Mouse (Mus musculus): ENCODE data around the gene Pus7l. TPM values are rescaled to one million over a fixed set of nuclear protein-coding genes. Genes with fewer than 3 reads are reported as not detected.

The Pus7l gene
- polyA plus RNA-seq, 1 experiment: 3.3 TPM

DNA sequence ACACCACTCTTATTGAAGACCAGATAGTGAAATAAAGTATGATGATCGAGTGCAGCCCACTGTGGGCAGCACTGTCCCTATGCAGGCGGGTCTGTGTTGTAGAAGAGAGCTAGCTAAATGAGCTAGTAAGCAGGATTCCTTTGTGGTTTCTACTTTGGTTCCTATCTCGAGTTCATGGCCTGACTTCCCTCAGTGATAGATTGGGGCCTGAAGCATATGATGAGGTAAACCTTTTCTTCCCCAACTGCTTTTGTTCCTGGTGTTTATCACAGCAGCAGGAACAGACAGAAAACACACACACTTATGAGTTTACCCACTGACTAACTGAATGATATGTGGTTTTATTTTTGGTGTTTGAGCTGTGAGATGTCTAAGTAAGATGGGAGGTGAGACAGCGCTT lies 62.6 kb downstream of the Pus7l start:
- TF ChIP-seq CTCF (IDR thresholded peaks at IDR 0.05; ENCODE audit: extremely low read depth, insufficient read depth, low read length) (no peak), POLR2A (IDR thresholded peaks at IDR 0.05; ENCODE audit: extremely low read depth, insufficient read depth, low read length) (no peak)
- no peak overlapping the region for H3K27ac ChIP-seq (ENCODE audit: insufficient read depth, low read length)

DNA sequence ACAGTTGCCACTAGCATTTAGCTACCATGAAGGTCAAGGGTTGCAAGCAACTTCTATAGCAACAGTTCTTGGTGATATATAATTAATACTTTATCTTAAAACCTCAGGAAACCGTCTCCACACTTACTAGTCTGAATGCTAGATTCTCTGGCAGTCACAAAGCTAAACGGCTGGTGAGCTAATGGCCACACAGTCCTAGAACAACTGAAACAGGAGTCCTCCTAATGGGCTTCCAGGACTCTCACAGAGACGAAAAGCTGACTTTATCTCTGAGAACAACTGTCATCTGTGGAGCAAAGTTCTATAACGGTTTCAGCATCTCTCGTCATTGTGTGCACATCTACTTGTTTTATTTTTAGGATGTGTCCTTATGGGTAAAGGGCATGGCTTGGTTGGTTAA lies 63.1 kb downstream of the Pus7l start:
- Histone ChIP-seq H3K4me1 (ENCODE audit: control insufficient read depth, insufficient read depth, low read length) (no peaks in the 10 kb centered on the region), H3K4me3 (ENCODE audit: insufficient read depth, low read length) (no peak overlapping the region), H3K27ac (ENCODE audit: insufficient read depth, low read length) (no peak overlapping the region)
- no peak for TF ChIP-seq POLR2A (IDR thresholded peaks at IDR 0.05; ENCODE audit: extremely low read depth, insufficient read depth, low read length)

More for the DNA sequence above, 62.6 kb downstream of the Pus7l start:
- no peaks in the 10 kb centered on the region for H3K4me1 ChIP-seq (ENCODE audit: control insufficient read depth, insufficient read depth, low read length)
- H3K4me3 ChIP-seq (ENCODE audit: insufficient read depth, low read length): no peak overlapping the region

DNA sequence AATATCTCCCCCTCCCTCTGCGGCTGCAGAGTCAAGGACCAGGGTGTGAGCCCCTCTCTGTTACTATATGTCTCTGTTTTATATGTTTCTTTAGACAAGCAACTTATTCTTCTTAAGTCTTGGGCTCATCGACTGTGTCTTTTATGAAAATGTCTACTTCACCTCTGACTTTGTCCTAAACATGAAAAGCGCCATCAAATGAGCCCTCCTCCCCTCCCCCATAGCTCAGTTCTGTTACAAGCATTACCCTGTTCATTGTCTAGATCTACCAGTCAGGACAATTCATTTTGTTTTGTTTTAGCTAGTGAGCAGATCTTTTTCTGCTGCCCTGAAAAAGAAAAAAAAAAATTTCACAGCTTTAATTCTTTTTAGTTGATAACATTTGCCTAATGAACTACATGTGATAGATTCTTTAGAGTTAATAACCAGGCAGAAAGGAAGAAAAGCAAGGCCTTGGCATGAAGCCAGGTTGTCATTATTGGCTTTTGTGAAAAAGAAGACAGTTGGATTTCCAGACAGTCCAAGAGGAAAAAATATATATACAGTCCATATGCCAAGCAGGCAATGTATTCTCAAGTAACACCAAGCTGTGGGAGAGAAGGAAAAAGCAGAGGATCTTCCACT lies 63.7 kb downstream of the Pus7l start:
- Histone ChIP-seq H3K4me3 (ENCODE audit: insufficient read depth, low read length) (no peak overlapping the region), H3K4me1 (ENCODE audit: control insufficient read depth, insufficient read depth, low read length) (no peaks in the 10 kb centered on the region), H3K27ac (ENCODE audit: insufficient read depth, low read length) (no peak overlapping the region)
- TF ChIP-seq CTCF (IDR thresholded peaks at IDR 0.05; ENCODE audit: extremely low read depth, insufficient read depth, low read length) (no peak), POLR2A (IDR thresholded peaks at IDR 0.05; ENCODE audit: extremely low read depth, insufficient read depth, low read length) (no peak)

DNA sequence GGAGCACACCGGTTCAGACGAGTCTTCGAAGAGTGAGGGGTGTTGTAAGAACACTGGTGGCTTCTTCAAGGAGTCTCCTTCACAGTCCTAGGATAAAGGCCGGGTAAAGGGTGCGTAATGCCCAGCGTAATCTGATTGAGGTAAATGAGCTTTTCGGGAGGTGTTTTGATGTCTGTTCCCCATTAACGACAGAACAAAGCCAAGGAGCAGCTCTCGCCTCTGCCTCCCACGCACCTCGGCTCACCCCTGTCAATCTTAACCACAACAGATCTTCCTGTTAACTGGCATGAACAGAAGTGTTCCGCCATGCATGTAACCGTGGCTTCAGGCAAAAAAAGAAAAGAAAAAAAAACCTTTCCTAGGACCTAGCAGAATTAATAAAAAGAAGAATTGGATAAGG lies 64.6 kb downstream of the Pus7l start:
- no peak overlapping the region for H3K4me3 ChIP-seq (ENCODE audit: insufficient read depth, low read length)
- H3K4me1 ChIP-seq (ENCODE audit: control insufficient read depth, insufficient read depth, low read length): no peaks in the 10 kb centered on the region
- TF ChIP-seq POLR2A (IDR thresholded peaks at IDR 0.05; ENCODE audit: extremely low read depth, insufficient read depth, low read length) (no peak), CTCF (IDR thresholded peaks at IDR 0.05; ENCODE audit: extremely low read depth, insufficient read depth, low read length) (no peak)
- no peak overlapping the region for H3K27ac ChIP-seq (ENCODE audit: insufficient read depth, low read length)

DNA sequence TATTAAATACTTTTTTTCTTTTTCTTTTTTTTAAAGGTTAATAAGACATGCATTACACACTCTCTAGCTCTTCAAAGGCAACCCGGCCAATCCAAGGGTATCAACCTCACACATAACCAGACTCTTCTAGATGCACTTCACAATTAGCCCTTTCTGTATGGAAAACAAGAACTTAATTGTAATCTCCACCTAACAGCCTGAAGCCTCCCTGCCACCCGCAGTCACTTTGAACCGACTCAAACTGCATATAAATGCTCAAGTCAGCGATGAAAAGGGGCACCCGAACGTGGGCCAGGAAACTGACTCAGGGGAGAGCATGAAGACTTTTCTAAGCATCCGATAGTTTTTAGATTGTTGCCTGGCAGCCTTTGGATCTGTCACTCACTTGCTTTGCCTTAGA lies 66.1 kb downstream of the Pus7l start:
- TF ChIP-seq POLR2A (IDR thresholded peaks at IDR 0.05; ENCODE audit: extremely low read depth, insufficient read depth, low read length) (no peak), CTCF (IDR thresholded peaks at IDR 0.05; ENCODE audit: extremely low read depth, insufficient read depth, low read length) (no peak)
- H3K4me3 ChIP-seq (ENCODE audit: insufficient read depth, low read length): no peak overlapping the region
- H3K4me1 ChIP-seq (ENCODE audit: control insufficient read depth, insufficient read depth, low read length): no peaks in the 10 kb centered on the region
- H3K27ac ChIP-seq (ENCODE audit: insufficient read depth, low read length): no peak overlapping the region

DNA sequence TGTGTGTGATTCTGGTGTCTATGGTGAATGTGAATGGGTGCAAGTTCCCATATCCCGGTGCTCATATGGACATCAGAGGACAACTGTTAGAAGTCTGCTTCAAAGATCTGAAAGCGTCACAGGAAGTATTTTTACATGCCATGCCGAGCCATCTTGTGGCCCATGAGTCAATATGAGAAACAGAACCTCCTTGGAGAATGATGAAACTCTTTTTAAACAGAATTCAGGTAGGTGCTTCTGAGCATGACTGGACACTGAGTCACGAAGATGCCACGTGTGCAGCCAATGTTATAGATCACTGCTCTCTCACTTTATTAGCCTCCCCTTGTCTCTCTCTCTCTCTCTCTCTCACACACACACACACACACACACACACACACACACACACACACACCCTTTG lies 67.4 kb downstream of the Pus7l start:
- Histone ChIP-seq H3K27ac (ENCODE audit: insufficient read depth, low read length) (no peak overlapping the region), H3K4me1 (ENCODE audit: control insufficient read depth, insufficient read depth, low read length) (no peaks in the 10 kb centered on the region), H3K4me3 (ENCODE audit: insufficient read depth, low read length) (no peak overlapping the region)
- TF ChIP-seq CTCF (IDR thresholded peaks at IDR 0.05; ENCODE audit: extremely low read depth, insufficient read depth, low read length) (no peak), POLR2A (IDR thresholded peaks at IDR 0.05; ENCODE audit: extremely low read depth, insufficient read depth, low read length) (no peak)

Other genes with a start within 250 kb of the Pus7l start
- gene Adamts20, start 78.1 kb downstream of the Pus7l start, polyA plus RNA-seq (2012; rRNA removed): 8.6 and 10.1 TPM in 2 replicates
- gene Irak4, start 96 bp upstream of the Pus7l start, polyA plus RNA-seq (2012; rRNA removed): 2.0 and 2.2 TPM in 2 replicates
- 42.0 and 43.4 TPM in 2 replicates for gene Twf1, start 46.3 kb upstream of the Pus7l start, polyA plus RNA-seq (2012; rRNA removed)
- 2.7 and 3.4 TPM in 2 replicates for gene Tmem117, start 85.7 kb upstream of the Pus7l start, polyA plus RNA-seq (2012; rRNA removed)